9 mouse cellular contexts compared by ENCODE assay signal in the genomic region with DNA sequence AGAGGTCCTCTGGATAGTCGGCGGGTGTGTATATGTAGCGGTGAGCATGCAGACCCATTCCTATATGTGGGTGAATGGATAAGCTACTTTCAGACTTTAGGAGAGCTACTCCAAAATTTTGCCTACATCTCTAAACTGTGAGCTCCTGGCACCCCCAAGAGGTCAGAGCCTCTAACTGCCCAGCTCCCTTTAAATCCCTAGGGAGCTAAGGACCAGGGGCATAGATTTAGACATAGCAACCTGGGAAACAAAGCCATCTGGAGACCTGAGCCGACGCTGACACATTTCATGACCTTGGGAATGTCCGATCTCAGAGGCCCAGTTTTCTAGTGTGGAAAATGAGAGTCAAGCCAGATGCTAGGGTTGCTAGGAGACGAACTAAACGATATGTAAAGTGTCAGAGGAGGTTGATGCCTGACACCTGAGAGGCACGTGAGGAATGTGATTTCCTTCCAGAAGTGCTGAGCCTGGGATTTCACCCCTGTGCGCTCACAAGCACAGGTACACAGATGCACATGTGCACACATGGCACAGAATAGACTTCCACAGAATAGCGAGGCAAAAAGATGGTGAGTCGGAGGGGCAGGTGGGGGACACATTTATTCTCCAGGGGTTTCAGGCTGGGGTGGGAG. TPM values are rescaled to one million over a fixed set of nuclear protein-coding genes. Genes with fewer than 3 reads are reported as not detected.
A peak's percentile ranks its signal among the peaks of the same experiment; 100 is the strongest.
DNase-seq lines count a peak whose midpoint lies in the region; ATAC-seq and TF ChIP-seq lines count a peak whose summit lies in the region.
"Had no signal": no experiment of that assay in that cellular context is flagged by ENCODE, and none has a peak within 500 bp of the region (broad histone marks: within the 10 kb centered on the region; RNA-seq: fewer than 3 reads in every experiment).

No protein-coding gene starts in this region.

- TF ChIP-seq CTCF in gastrocnemius, adult 2 months (IDR thresholded peaks at IDR 0.05), result peak; percentile 78
- peak; percentile 43 for TF ChIP-seq CTCF in ES-Bruce4 (IDR thresholded peaks at IDR 0.05; ENCODE audit: low read depth, low read length)
- TF ChIP-seq CTCF in midbrain, postnatal 0 days (IDR thresholded peaks at IDR 0.05), result peak; percentile 78

- TF ChIP-seq POLR2A in ES-Bruce4 (IDR thresholded peaks at IDR 0.05; ENCODE audit: insufficient read depth, low read length), result no peak

- H3K27ac ChIP-seq in gastrocnemius, adult 2 months, result no peak overlapping the region
- no peak overlapping the region for H3K27ac ChIP-seq in ES-Bruce4 (ENCODE audit: insufficient read depth, low read length)
- no peak overlapping the region for H3K27ac ChIP-seq in hindbrain, embryonic 14.5 days
- H3K27ac ChIP-seq in midbrain, postnatal 0 days (ENCODE audit: low read depth, low read length), result no peak overlapping the region

- DNase-seq in gastrocnemius, adult 2 months, result peak; percentile 48
- no peak for DNase-seq in gastrocnemius, postnatal 10 days
- DNase-seq in cerebellum, postnatal 14 days, result peak; percentile 65
- peak; percentile 58 for DNase-seq in hindbrain, embryonic 14.5 days (ENCODE audit: low spot score)
- peak; percentile 62 to 68 for DNase-seq in layer of hippocampus, postnatal 10 days (ENCODE audit: low spot score in 2 of 2)
- DNase-seq in midbrain, postnatal 0 days (ENCODE audit: low spot score), result peak; percentile 87
- DNase-seq in urinary bladder, postnatal 4 days (ENCODE audit: low spot score in 2 of 2), result no peak

- TF ChIP-seq EP300 in ES-Bruce4 (IDR thresholded peaks at IDR 0.05; ENCODE audit: insufficient read depth, low read depth, low read length), result no peak

- 42% methylated on average over 12 of the region's 12 CpGs for WGBS in hindbrain, embryonic 14.5 days
- 34% methylated on average over 12 of the region's 12 CpGs for WGBS in midbrain, postnatal 0 days

- intact Hi-C loops in gastrocnemius, adult 2 months (cut with DNase I), result loop anchor here (1.0 kb wide), 1 partner anchor 153 kb away; no protein-coding TSS in a partner anchor

- no peaks in the 10 kb centered on the region for H3K36me3 ChIP-seq in ES-Bruce4 (ENCODE audit: control insufficient read depth, insufficient read depth, low read length, poor library complexity, severe bottlenecking)
- no peaks in the 10 kb centered on the region for H3K36me3 ChIP-seq in hindbrain, embryonic 14.5 days (replicated peaks; ENCODE audit: control insufficient read depth, insufficient read depth)
- no peaks in the 10 kb centered on the region for H3K36me3 ChIP-seq in midbrain, postnatal 0 days (ENCODE audit: insufficient read depth, low read length)

- no peaks in the 10 kb centered on the region for H3K4me1 ChIP-seq in ES-Bruce4 (ENCODE audit: control insufficient read depth, insufficient read depth, low read length)
- H3K4me1 ChIP-seq in hindbrain, embryonic 14.5 days (replicated peaks; ENCODE audit: control insufficient read depth, insufficient read depth, low read length), result 0 out of 2 replicates have a peak, but pooled peaks cover 4% of the 10 kb centered on the region
- no peaks in the 10 kb centered on the region for H3K4me1 ChIP-seq in midbrain, postnatal 0 days (ENCODE audit: insufficient read depth, low read length)

- H3K27me3 ChIP-seq in ES-Bruce4 (ENCODE audit: control insufficient read depth, insufficient read depth, low read length, poor library complexity, severe bottlenecking), result no peaks in the 10 kb centered on the region
- H3K27me3 ChIP-seq in hindbrain, embryonic 14.5 days (ENCODE audit: control insufficient read depth, insufficient read depth, low read length), result no peaks in the 10 kb centered on the region
- no peaks in the 10 kb centered on the region for H3K27me3 ChIP-seq in midbrain, postnatal 0 days (ENCODE audit: insufficient read depth, low read length)

- H3K9me3 ChIP-seq in ES-Bruce4 (replicated peaks; ENCODE audit: control insufficient read depth, insufficient read depth, low read length, poor library complexity, severe bottlenecking), result no peaks in the 10 kb centered on the region
- H3K9me3 ChIP-seq in hindbrain, embryonic 14.5 days (ENCODE audit: control insufficient read depth, low read length), result no peaks in the 10 kb centered on the region
- no peaks in the 10 kb centered on the region for H3K9me3 ChIP-seq in midbrain, postnatal 0 days (ENCODE audit: low read length)

- ATAC-seq in hindbrain, embryonic 14.5 days (ENCODE audit: low FRiP score), result no peak
- ATAC-seq in midbrain, postnatal 0 days (ENCODE audit: low FRiP score), result peak; percentile 54

- H3K4me3 ChIP-seq in gastrocnemius, adult 2 months, result no peak overlapping the region
- H3K4me3 ChIP-seq in ES-Bruce4 (ENCODE audit: low read depth, low read length), result no peak overlapping the region
- no peak overlapping the region for H3K4me3 ChIP-seq in hindbrain, embryonic 14.5 days (replicated peaks; ENCODE audit: low read length)
- H3K4me3 ChIP-seq in midbrain, postnatal 0 days (ENCODE audit: low read depth, low read length), result no peak overlapping the region

- no peak overlapping the region for H3K4me2 ChIP-seq in hindbrain, embryonic 14.5 days (replicated peaks)
- H3K4me2 ChIP-seq in midbrain, postnatal 0 days (ENCODE audit: low read depth, low read length, poor library complexity, severe bottlenecking), result no peak overlapping the region

- no peak overlapping the region for H3K9ac ChIP-seq in ES-Bruce4 (ENCODE audit: low read depth, poor library complexity, severe bottlenecking)
- H3K9ac ChIP-seq in hindbrain, embryonic 14.5 days, result no peak overlapping the region
- H3K9ac ChIP-seq in midbrain, postnatal 0 days (replicated peaks; ENCODE audit: low read length, poor library complexity, severe bottlenecking), result no peak overlapping the region

RNA-seq across cellular contexts. Expression of a gene that starts 5.4 kb away (rescaled TPM):
- total RNA-seq in gastrocnemius, adult 2 months (2021), result not detected
- not detected for total RNA-seq in gastrocnemius, postnatal 10 days (2021)
- polyA plus RNA-seq in ES-Bruce4 (2011; ENCODE audit: insufficient read depth, insufficient read length, low read depth, missing spikeins), result not detected in 2 replicates
- not detected in 2 replicates for polyA plus RNA-seq in hindbrain, embryonic 14.5 days (2014; fragmentation: Nextera tagmentation; extraction: Ambion mirVana)
- total RNA-seq in layer of hippocampus, postnatal 10 days (2021), result not detected
- not detected in 2 replicates for total RNA-seq in midbrain, postnatal 0 days (2014; rRNA removed)
- polyA plus RNA-seq in midbrain, postnatal 0 days (2015; fragmentation: Nextera tagmentation; extraction: Ambion mirVana), result 0.19 TPM in 1 of 2 replicates, not detected in the other
- total RNA-seq: hematopoietic stem cell, adult 5-6 weeks had no signal

RNA-seq across cellular contexts. Expression of a gene that starts 14.2 kb away (rescaled TPM):
- total RNA-seq in gastrocnemius, adult 2 months (2021), result not detected
- total RNA-seq in gastrocnemius, postnatal 10 days (2021), result under 1 TPM in 1 of 2 experiments, not detected in 1; 0.84 TPM
- not detected in 2 replicates for polyA plus RNA-seq in ES-Bruce4 (2011; ENCODE audit: insufficient read depth, insufficient read length, low read depth, missing spikeins)
- polyA plus RNA-seq in hindbrain, embryonic 14.5 days (2014; fragmentation: Nextera tagmentation; extraction: Ambion mirVana), result 0.50 TPM in 1 of 2 replicates, not detected in the other
- total RNA-seq in layer of hippocampus, postnatal 10 days (2021), result not detected
- total RNA-seq in midbrain, postnatal 0 days (2014; rRNA removed), result not detected in 2 replicates
- polyA plus RNA-seq in midbrain, postnatal 0 days (2015; fragmentation: Nextera tagmentation; extraction: Ambion mirVana), result not detected in 2 replicates

RNA-seq across cellular contexts. Expression of a gene that starts 31.0 kb away (rescaled TPM):
- 1 to 10 TPM; 4.2 to 4.6 TPM for total RNA-seq in gastrocnemius, adult 2 months (2021)
- 1 to 10 TPM; 7.4 to 8.6 TPM for total RNA-seq in gastrocnemius, postnatal 10 days (2021)
- polyA plus RNA-seq in ES-Bruce4 (2011; ENCODE audit: insufficient read depth, insufficient read length, low read depth, missing spikeins), result 36.3 and 37.5 TPM in 2 replicates
- 6.2 and 7.5 TPM in 2 replicates for polyA plus RNA-seq in hindbrain, embryonic 14.5 days (2014; fragmentation: Nextera tagmentation; extraction: Ambion mirVana)
- 10 to 100 TPM in 1 of 2 experiments, 1 to 10 TPM in 1; 9.3 to 10.8 TPM for total RNA-seq in layer of hippocampus, postnatal 10 days (2021)
- total RNA-seq in midbrain, postnatal 0 days (2014; rRNA removed), result 4.7 and 5.0 TPM in 2 replicates
- polyA plus RNA-seq in midbrain, postnatal 0 days (2015; fragmentation: Nextera tagmentation; extraction: Ambion mirVana), result 7.2 and 7.5 TPM in 2 replicates

RNA-seq across cellular contexts. Expression of a gene that starts 45.6 kb away (rescaled TPM):
- total RNA-seq in gastrocnemius, adult 2 months (2021), result not detected
- not detected for total RNA-seq in gastrocnemius, postnatal 10 days (2021)
- polyA plus RNA-seq in ES-Bruce4 (2011; ENCODE audit: insufficient read depth, insufficient read length, low read depth, missing spikeins), result 259 and 279 TPM in 2 replicates
- not detected in 2 replicates for polyA plus RNA-seq in hindbrain, embryonic 14.5 days (2014; fragmentation: Nextera tagmentation; extraction: Ambion mirVana)
- not detected for total RNA-seq in layer of hippocampus, postnatal 10 days (2021)
- 0.77 TPM in 1 of 2 replicates, not detected in the other for total RNA-seq in midbrain, postnatal 0 days (2014; rRNA removed)
- polyA plus RNA-seq in midbrain, postnatal 0 days (2015; fragmentation: Nextera tagmentation; extraction: Ambion mirVana), result not detected in 2 replicates
- total RNA-seq: hematopoietic stem cell, adult 5-6 weeks had no signal

Comparison
In these comparisons a context has a peak if more than half of its experiments do, and no peak if none do; other contexts are left out.
1. DNase-seq: peak in gastrocnemius, adult 2 months (single experiment), cerebellum, postnatal 14 days (2 of 2), hindbrain, embryonic 14.5 days (single experiment), layer of hippocampus, postnatal 10 days (2 of 2) and midbrain, postnatal 0 days (single experiment); none in gastrocnemius, postnatal 10 days (single experiment) and urinary bladder, postnatal 4 days (0 of 2).
2. Peak in every context shown above with its lines, with median percentiles within 50 percentile points of each other: CTCF ChIP-seq.